Mouse (Mus musculus): ENCODE measurements around the gene Actr3.
"Not testable (repeated sequence)": the region's sequence is repeated elsewhere in the genome, so short reads cannot be mapped to it uniquely, and the experiment has no call there.

Gene Actr3

DNA sequence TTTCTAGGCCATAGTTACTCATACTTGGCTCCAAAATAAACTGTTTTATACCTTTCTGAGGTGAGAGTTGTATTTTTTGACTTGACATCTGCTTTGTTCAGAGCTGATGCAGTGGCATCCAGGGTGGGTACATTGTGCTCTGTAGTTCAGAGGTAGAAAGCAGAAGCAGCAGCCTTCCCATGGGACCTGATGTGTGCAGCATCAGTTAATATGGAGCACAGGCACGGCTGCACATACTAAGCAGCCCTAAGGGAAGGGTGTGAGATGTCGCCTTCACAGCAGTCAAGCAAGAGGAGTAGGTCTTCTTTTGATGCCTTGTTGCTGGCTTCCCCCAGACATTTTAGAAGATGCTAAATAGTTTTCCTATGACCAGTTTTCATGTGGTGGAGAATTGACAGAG lies 3.3 kb upstream of the Actr3 start:
- no peak for DNase-seq (ENCODE audit: low read depth)

- no peak for DNase-seq (ENCODE audit: low read depth)
These were observed 2.4 kb upstream of the Actr3 start for GRCm38 (mm10) chr1:125437927-125438326.

DNA sequence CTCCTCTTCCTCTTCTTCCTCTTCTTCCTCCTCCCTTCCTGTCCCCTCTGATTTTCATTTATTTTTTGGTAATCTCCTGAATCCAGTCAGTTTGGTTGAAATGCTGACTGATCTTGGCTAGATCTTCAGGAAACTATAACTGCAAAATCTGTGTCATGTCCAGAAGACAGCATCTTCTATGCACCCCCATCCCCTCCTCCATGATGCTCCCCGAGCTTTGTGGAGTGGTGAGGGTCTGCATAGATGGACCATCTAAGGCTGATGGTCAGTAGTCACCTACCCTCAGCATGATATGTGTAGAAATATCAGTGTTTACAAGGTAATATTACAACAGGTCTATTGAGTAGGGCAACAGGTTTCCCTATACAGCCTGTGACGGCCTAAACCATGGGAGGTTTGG lies 1.6 kb upstream of the Actr3 start:
- no peak for DNase-seq (ENCODE audit: low read depth)

GRCm38 (mm10) chr1:125435018-125435368 lies 534 bp downstream of the Actr3 start:
- no peak for DNase-seq (ENCODE audit: low read depth)

- DNase-seq (ENCODE audit: low read depth): peak; percentile 57
These were observed 984 bp downstream of the Actr3 start for GRCm38 (mm10) chr1:125434485-125435001.

GRCm38 (mm10) chr1:125431286-125431685 lies 4.2 kb downstream of the Actr3 start:
- no peak for DNase-seq (ENCODE audit: low read depth)

GRCm38 (mm10) chr1:125430737-125431136 lies 4.8 kb downstream of the Actr3 start:
- no peak for DNase-seq (ENCODE audit: low read depth)

- DNase-seq (ENCODE audit: low read depth): no peak
These were observed 5.5 kb downstream of the Actr3 start for GRCm38 (mm10) chr1:125429984-125430383.

- DNase-seq (ENCODE audit: low read depth): no peak
These were observed 7.2 kb downstream of the Actr3 start for GRCm38 (mm10) chr1:125428315-125428714.

DNA sequence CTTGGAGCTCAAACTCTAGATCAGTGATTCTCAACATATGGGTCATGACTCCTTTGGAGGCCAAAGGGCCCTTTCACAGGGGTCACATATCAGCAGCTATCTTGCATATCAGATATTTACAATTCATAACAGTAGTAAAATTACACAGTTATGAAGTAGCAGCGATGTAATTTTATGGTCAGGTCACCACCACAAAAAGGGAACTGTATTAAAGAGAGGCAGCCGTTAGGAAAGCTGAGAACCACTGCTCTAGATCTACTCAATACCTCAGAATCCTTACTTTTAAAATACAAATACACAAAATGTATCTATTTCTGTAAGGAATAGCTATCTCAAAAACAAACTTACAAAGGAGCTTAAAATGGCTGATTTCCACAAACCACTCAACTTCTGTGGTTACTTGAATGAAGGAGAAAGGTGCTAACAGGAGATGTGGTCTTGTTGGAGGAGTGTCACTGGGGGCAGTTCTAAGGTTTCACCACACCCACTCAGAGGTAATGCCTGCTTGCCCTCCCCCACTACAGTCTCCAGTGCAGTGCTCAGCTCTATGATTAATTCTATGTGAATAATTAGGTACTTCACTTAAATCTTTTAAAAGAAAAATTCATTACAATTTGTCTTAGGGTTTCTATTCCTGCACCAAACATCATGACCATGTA lies 9.0 kb downstream of the Actr3 start:
- DNase-seq (ENCODE audit: low read depth): no peak

DNA sequence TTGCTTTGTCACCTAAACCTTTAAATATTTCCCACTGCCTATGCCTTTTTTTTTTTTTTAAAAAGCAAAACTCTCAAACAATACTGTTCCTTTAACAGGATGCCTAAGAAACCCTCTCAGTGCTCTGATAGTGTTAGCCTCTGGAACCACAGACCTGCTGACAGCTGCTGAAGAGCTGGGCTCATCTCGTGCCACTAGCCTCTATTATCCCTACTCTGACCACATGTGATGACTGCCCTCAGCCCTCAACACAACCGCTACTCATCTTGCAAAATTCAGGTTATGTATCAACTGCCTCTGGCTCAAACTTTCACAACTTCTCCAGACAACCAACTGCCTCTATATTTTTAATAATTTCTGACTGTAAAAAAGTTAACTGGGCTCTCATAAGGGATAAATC lies 15.6 kb downstream of the Actr3 start:
- DNase-seq (ENCODE audit: low read depth): no peak

DNA sequence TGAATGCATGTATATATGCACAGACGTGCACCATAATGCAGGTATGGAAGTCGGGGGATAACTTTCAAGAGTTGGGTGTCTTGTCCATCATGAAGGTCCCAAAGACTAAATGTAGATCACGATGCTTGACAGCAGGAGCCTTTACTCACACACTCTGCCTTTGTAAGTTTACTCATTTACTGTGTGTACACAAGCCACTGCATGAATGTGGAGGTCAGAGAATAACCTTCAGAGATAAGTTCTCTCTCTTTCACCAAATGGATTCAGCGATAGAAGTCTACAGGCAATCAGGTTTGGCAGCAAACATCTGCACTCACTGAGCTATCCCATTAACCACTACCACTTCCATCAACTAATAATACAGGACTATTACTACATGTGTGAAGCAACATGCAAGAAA lies 16.8 kb downstream of the Actr3 start:
- DNase-seq (ENCODE audit: low read depth): no peak

DNA sequence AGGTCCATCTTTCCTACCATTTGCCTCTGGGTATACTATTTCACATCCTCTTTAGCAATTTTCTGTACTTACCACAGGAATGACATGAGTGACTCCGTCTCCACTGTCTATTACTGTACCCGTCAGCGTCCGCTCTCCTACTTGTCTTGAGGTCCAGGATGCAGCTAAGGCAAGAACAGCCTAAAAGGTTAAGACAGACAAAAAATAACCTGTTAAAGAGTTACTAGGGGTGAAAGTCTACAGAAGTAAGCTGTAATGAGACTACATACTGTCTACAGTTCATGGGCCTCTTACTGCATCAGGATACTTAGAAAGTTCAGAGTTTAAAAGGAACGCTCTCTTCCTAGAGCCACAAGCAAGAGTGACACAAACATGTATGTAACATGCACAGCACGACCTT lies 28.3 kb downstream of the Actr3 start:
- DNase-seq (ENCODE audit: low read depth): no peak

- no peak for DNase-seq (ENCODE audit: low read depth)
These were observed 40.1 kb downstream of the Actr3 start for GRCm38 (mm10) chr1:125395391-125395790.

GRCm38 (mm10) chr1:125393324-125393723 lies 42.2 kb downstream of the Actr3 start:
- DNase-seq (ENCODE audit: low read depth): not testable (repeated sequence)

- DNase-seq (ENCODE audit: low read depth): not testable (repeated sequence)
These were observed 45.3 kb downstream of the Actr3 start for GRCm38 (mm10) chr1:125390065-125390754.

DNA sequence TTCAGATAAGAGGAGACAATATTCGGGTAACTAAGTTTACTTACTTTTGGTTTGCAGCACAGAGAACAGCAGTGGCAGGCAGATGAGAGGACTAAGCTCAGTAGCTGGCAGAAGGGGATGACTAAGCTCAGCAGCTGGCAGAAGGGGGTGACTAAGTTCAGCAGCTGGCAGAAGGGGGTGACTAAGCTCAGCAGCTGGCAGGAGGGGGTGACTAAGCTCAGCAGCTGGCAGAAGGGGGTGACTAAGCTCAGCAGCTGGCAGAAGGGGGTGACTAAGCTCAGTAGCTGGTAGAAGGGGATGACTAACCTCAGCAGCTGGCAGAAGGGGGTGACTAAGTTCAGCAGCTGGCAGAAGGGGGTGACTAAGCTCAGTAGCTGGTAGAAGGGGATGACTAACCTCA lies 45.9 kb downstream of the Actr3 start:
- not testable (repeated sequence) for DNase-seq (ENCODE audit: low read depth)

- DNase-seq (ENCODE audit: low read depth): no peak
These were observed 47.2 kb downstream of the Actr3 start for GRCm38 (mm10) chr1:125388370-125388769.

DNA sequence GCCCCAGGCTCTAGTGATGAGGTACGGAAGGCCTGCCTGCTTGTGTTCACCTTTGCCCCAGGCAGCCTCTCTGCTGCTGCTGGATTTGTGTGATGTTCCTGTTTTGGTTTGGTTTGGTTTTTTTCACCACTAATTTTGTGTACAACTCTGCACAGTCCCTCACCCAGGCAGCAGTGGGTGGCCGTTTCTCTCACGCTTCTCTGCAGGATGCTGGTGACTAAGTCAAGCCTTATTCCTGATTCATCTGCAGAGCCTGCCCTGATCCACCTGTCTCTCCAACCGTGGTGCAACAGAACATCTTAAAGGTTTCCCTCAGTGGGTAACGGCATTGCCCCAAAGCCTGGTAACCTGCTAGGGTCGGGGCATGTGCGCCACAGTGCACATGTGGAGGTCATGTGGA lies 49.3 kb downstream of the Actr3 start:
- no peak for DNase-seq (ENCODE audit: low read depth)

GRCm38 (mm10) chr1:125382622-125383021 lies 52.9 kb downstream of the Actr3 start:
- peak; percentile 41 for DNase-seq (ENCODE audit: low read depth)

DNA sequence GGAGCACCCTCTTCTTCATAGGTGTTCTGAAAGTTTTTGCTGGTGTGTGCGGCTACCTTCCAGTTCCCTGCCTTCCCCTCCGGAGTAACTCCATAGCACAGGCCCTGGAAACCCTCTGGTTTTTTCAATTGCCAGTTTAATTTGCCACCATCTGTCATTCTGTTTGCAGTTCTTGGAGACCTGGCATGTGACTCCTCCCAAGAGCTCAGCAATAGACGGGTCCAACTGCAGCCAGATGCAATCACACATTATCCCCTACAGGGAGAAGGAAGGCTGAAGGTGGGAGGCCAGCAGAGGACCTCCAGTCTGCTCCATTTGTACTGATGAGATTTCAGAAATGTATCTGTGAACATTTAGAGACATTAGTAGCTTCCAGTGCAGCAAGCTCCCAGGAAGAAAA lies 56.6 kb downstream of the Actr3 start:
- DNase-seq (ENCODE audit: low read depth): no peak

DNA sequence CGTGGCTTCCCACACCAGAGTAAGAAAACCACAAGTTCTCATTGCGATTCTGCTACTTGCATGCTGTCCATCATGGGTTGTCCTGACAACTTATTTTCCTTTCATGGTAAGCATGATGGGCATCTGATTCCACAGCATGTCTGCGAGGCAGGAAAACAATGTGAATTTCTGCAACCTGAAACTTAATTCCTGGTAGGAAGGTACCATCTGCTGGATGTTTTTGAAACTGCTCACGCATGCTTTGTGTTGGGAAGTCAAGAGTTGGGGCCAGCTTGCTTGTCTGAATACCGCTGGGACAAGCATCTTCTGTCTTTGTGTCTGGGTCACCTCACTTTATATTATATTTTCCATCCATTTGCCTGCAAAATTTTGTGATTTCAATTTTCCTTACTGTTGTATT lies 62.7 kb downstream of the Actr3 start:
- no peak for DNase-seq (ENCODE audit: low read depth)

DNA sequence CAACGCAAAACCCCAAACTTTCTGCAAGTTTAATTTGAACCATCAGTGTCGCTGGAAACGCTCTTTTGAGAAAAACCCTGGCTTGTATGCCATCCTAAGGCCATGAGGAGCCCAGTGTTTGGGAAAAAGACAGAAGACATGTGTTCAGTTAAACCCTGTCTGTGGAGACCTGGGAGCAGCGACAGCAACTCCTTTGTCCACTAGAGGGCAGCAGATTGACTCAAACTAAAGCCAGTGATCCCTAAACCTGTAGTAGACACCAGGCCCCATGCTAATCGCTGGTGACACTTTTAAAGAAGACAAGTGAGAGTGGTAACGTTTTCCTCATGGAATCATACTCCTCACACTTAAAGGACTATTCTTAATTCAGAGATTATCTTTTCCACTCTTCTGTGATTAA lies 64.7 kb downstream of the Actr3 start:
- peak; percentile 53 for DNase-seq (ENCODE audit: low read depth)

DNA sequence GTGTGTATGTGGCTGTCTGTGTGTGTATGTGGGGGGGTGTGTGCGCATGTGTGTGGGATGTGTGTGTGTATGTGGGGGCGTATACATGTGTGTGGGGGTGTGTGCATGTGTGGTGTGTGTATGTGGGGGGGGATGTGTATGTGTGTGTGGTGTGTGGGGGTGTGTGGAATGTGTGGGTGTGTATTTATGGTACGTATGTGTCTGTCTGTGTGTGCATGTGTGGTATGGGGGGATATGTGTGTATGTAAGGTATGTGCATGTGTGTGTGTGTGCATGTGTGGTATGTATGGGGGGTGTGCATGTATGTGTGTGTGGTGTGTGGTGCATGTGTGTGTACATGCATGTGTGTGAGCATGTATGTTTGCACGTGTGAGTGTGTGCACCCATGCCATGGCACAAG lies 70.0 kb downstream of the Actr3 start:
- DNase-seq (ENCODE audit: low read depth): no peak
